Comparison of ENCODE assay signal across 14 mouse cellular contexts in genomic region chr1:111660950-111661349, GRCm38 (mm10).
"Had no signal": no experiment of that assay in that cellular context is flagged by ENCODE, and none has a peak within 500 bp of the region (broad histone marks: within the 10 kb centered on the region; RNA-seq: fewer than 3 reads in every experiment).

No protein-coding gene starts in this region.

- H3K4me3 ChIP-seq: layer of hippocampus, adult 2 months; limb, embryonic 12.5 days; liver, embryonic 13.5 days; lung, embryonic 15.5 days; megakaryocyte, embryonic 14.5 days; stomach, embryonic 15.5 days had no signal

- ATAC-seq: liver, postnatal 0 days had no signal

- H3K9ac ChIP-seq: limb, embryonic 12.5 days; liver, embryonic 13.5 days; liver, postnatal 0 days; lung, embryonic 15.5 days; stomach, embryonic 15.5 days had no signal

- H3K27ac ChIP-seq: layer of hippocampus, adult 2 months; limb, embryonic 12.5 days; liver, embryonic 13.5 days; lung, embryonic 15.5 days; macrophage; stomach, embryonic 15.5 days had no signal

- H3K9me3 ChIP-seq: limb, embryonic 12.5 days; liver, embryonic 13.5 days; lung, embryonic 15.5 days; megakaryocyte, embryonic 14.5 days; stomach, embryonic 15.5 days had no signal

- H3K4me2 ChIP-seq: limb, embryonic 12.5 days; liver, embryonic 13.5 days; lung, embryonic 15.5 days; stomach, embryonic 15.5 days had no signal

- H3K36me3 ChIP-seq: limb, embryonic 12.5 days; liver, embryonic 13.5 days; lung, embryonic 15.5 days; stomach, embryonic 15.5 days had no signal

- H3K27me3 ChIP-seq: limb, embryonic 12.5 days; liver, embryonic 13.5 days; lung, embryonic 15.5 days; megakaryocyte, embryonic 14.5 days; stomach, embryonic 15.5 days had no signal

- H3K4me1 ChIP-seq: limb, embryonic 12.5 days; liver, embryonic 13.5 days; lung, embryonic 15.5 days; megakaryocyte, embryonic 14.5 days; stomach, embryonic 15.5 days had no signal

- DNase-seq: kidney, adult 18-20 months; kidney, postnatal 4 days; liver; liver, embryonic 13.5 days; liver, postnatal 0 days; right cerebral cortex, postnatal 14 days; thymus, adult 2 months; thymus, postnatal 36 days had no signal
